Mouse (Mus musculus): ENCODE data around the gene Rnf38. TPM values are rescaled to one million over a fixed set of nuclear protein-coding genes. Genes with fewer than 3 reads are reported as not detected.

The Rnf38 gene
- polyA plus RNA-seq, 1 experiment from 2014 or later: 41.7 TPM

GRCm38 (mm10) chr4:44092359-44092758, 141.2 kb downstream of the Rnf38 start:
- no peaks in the 10 kb centered on the region for H3K36me3 ChIP-seq (ENCODE audit: control insufficient read depth, insufficient read depth)
- no peak overlapping the region for H3K27ac ChIP-seq (ENCODE audit: low read length)
- no peak for ATAC-seq
- H3K27me3 ChIP-seq (replicated peaks; ENCODE audit: control insufficient read depth, insufficient read depth, low read length): no peaks in the 10 kb centered on the region
- H3K9me3 ChIP-seq (ENCODE audit: control insufficient read depth, low read length): no peaks in the 10 kb centered on the region
- H3K4me2 ChIP-seq (ENCODE audit: low read length): no peak overlapping the region
- 92% methylated on average over 11 of the region's 11 CpGs for whole genome bisulfite sequencing
- no peak overlapping the region for H3K9ac ChIP-seq (replicated peaks; ENCODE audit: low read depth, low read length)
- H3K4me1 ChIP-seq (replicated peaks; ENCODE audit: control insufficient read depth, insufficient read depth, low read length): no peaks in the 10 kb centered on the region
- no peak overlapping the region for H3K4me3 ChIP-seq (replicated peaks; ENCODE audit: low read length)

GRCm38 (mm10) chr4:44085566-44085965, 148.0 kb downstream of the Rnf38 start:
- no peak overlapping the region for H3K9ac ChIP-seq (replicated peaks; ENCODE audit: low read depth, low read length)
- WGBS: 98% methylated on average over 3 of the region's 3 CpGs
- H3K36me3 ChIP-seq (ENCODE audit: control insufficient read depth, insufficient read depth): no peaks in the 10 kb centered on the region
- no peak overlapping the region for H3K4me3 ChIP-seq (replicated peaks; ENCODE audit: low read length)
- no peak overlapping the region for H3K27ac ChIP-seq (ENCODE audit: low read length)
- ATAC-seq: no peak
- H3K4me1 ChIP-seq (replicated peaks; ENCODE audit: control insufficient read depth, insufficient read depth, low read length): no peaks in the 10 kb centered on the region
- no peaks in the 10 kb centered on the region for H3K27me3 ChIP-seq (replicated peaks; ENCODE audit: control insufficient read depth, insufficient read depth, low read length)
- H3K4me2 ChIP-seq (ENCODE audit: low read length): no peak overlapping the region
- no peaks in the 10 kb centered on the region for H3K9me3 ChIP-seq (ENCODE audit: control insufficient read depth, low read length)

GRCm38 (mm10) chr4:44084602-44085325, 148.8 kb downstream of the Rnf38 start:
- Histone ChIP-seq H3K9me3 (ENCODE audit: control insufficient read depth, low read length) (no peaks in the 10 kb centered on the region), H3K27me3 (replicated peaks; ENCODE audit: control insufficient read depth, insufficient read depth, low read length) (no peaks in the 10 kb centered on the region), H3K4me2 (ENCODE audit: low read length) (no peak overlapping the region), H3K9ac (replicated peaks; ENCODE audit: low read depth, low read length) (no peak overlapping the region), H3K27ac (ENCODE audit: low read length) (no peak overlapping the region), H3K36me3 (ENCODE audit: control insufficient read depth, insufficient read depth) (no peaks in the 10 kb centered on the region), H3K4me1 (replicated peaks; ENCODE audit: control insufficient read depth, insufficient read depth, low read length) (no peaks in the 10 kb centered on the region), H3K4me3 (replicated peaks; ENCODE audit: low read length) (no peak overlapping the region)
- ATAC-seq: no peak
- 78% methylated on average over 13 of the region's 13 CpGs for WGBS

GRCm38 (mm10) chr4:44083945-44084344, 149.6 kb downstream of the Rnf38 start, which contains the start of gene Gne:
Gne (minus strand) TSS chr4:44084177.
- Histone ChIP-seq H3K9ac (replicated peaks; ENCODE audit: low read depth, low read length) (no peak within 1 kb of the TSS), H3K36me3 (ENCODE audit: control insufficient read depth, insufficient read depth) (no peaks in the 10 kb centered on the region), H3K4me1 (replicated peaks; ENCODE audit: control insufficient read depth, insufficient read depth, low read length) (no peaks in the 10 kb centered on the region), H3K4me2 (ENCODE audit: low read length) (no peak within 1 kb of the TSS), H3K4me3 (replicated peaks; ENCODE audit: low read length) (no peak within 1 kb of the TSS), H3K27ac (ENCODE audit: low read length) (no peak within 1 kb of the TSS), H3K9me3 (ENCODE audit: control insufficient read depth, low read length) (no peaks in the 10 kb centered on the region), H3K27me3 (replicated peaks; ENCODE audit: control insufficient read depth, insufficient read depth, low read length) (no peaks in the 10 kb centered on the region)
- ATAC-seq: no peak
- WGBS: 22% methylated on average over 11 of the region's 11 CpGs

- H3K9ac ChIP-seq (replicated peaks; ENCODE audit: low read depth, low read length): no peak overlapping the region
- no peak overlapping the region for H3K27ac ChIP-seq (ENCODE audit: low read length)
- no peak overlapping the region for H3K4me3 ChIP-seq (replicated peaks; ENCODE audit: low read length)
- WGBS: 84% methylated on average over 7 of the region's 7 CpGs
- no peaks in the 10 kb centered on the region for H3K36me3 ChIP-seq (ENCODE audit: control insufficient read depth, insufficient read depth)
- H3K4me2 ChIP-seq (ENCODE audit: low read length): no peak overlapping the region
- no peak for ATAC-seq
- no peaks in the 10 kb centered on the region for H3K27me3 ChIP-seq (replicated peaks; ENCODE audit: control insufficient read depth, insufficient read depth, low read length)
- no peaks in the 10 kb centered on the region for H3K4me1 ChIP-seq (replicated peaks; ENCODE audit: control insufficient read depth, insufficient read depth, low read length)
- no peaks in the 10 kb centered on the region for H3K9me3 ChIP-seq (ENCODE audit: control insufficient read depth, low read length)
Measured at GRCm38 (mm10) chr4:44078358-44078933, 155.1 kb downstream of the Rnf38 start.

Small RNAs within 50 kb of the gene (microRNA-seq; reads per million reads assigned to microRNA genes)
- not detected for gene Mir5106

Other genes starting within 250 kb of the Rnf38 start
- 296 and 297 TPM in 2 replicates for gene Clta, start 229.3 kb downstream of the Rnf38 start, polyA plus RNA-seq (2015; fragmentation: Nextera tagmentation; extraction: Ambion mirVana)
- gene Gne, start 149.6 kb downstream of the Rnf38 start, polyA plus RNA-seq (2015; fragmentation: Nextera tagmentation; extraction: Ambion mirVana): 29.2 and 30.6 TPM in 2 replicates
- 17.3 and 21.6 TPM in 2 replicates for gene Melk, start 67.1 kb upstream of the Rnf38 start, polyA plus RNA-seq (2015; fragmentation: Nextera tagmentation; extraction: Ambion mirVana)

All from forebrain, embryonic 16.5 days (tissue).